Mouse (Mus musculus) spleen, postnatal 36 days (tissue): ENCODE measurements around the gene Ermard.

Source experiments
- DNase-seq, 2 experiments: peaks; one replicate each; pipeline ENCODE4 v3.0.0; 2022; ENCODE audit warnings: low spot score in 2 of 2, mixed read lengths in 1 of 2

The Ermard gene

GRCm38 (mm10) chr17:15120569-15120968 lies 79.6 kb downstream of the Ermard start:
- no peak for DNase-seq

GRCm38 (mm10) chr17:15129630-15130287 lies 88.8 kb downstream of the Ermard start:
- no peak for DNase-seq

GRCm38 (mm10) chr17:15130288-15130656 lies 89.3 kb downstream of the Ermard start:
- no peak for DNase-seq

- DNase-seq: no peak
These were observed 94.1 kb downstream of the Ermard start for GRCm38 (mm10) chr17:15134905-15135669.

- peak in 1 of 2 experiments; percentile 3 for DNase-seq
These were observed 96.4 kb downstream of the Ermard start for GRCm38 (mm10) chr17:15137443-15137842.
